In genomic region chr4:53884351-53885245, GRCm38 (mm10) we compare ENCODE assay signal across 10 mouse cellular contexts. TPM values are rescaled to one million over a fixed set of nuclear protein-coding genes. Genes with fewer than 3 reads are reported as not detected.
DNase-seq lines count a peak whose midpoint lies in the region; ATAC-seq and TF ChIP-seq lines count a peak whose summit lies in the region.
"Had no signal": no experiment of that assay in that cellular context is flagged by ENCODE, and none has a peak within 500 bp of the region (broad histone marks: within the 10 kb centered on the region; RNA-seq: fewer than 3 reads in every experiment).

No protein-coding gene starts in this region.

- no peaks in the 10 kb centered on the region for H3K4me1 ChIP-seq in liver, postnatal 0 days (ENCODE audit: insufficient read depth)
- peaks cover 5% of the 10 kb centered on the region; the same call in 1 of the 2 replicates for H3K4me1 ChIP-seq in hindbrain, embryonic 16.5 days (ENCODE audit: control insufficient read depth, insufficient read depth, low read depth, low read length)
- H3K4me1 ChIP-seq in lung, adult 2 months (ENCODE audit: control insufficient read depth, insufficient read depth, low read length) = no peaks in the 10 kb centered on the region; the same call in 1 of the 2 replicates
- H3K4me1 ChIP-seq: liver, embryonic 15.5 days had no signal

- no peak for DNase-seq in liver, postnatal 0 days
- DNase-seq in liver (no peak), NIH3T3 (ENCODE audit: low read depth) (peak; percentile 77)
- peak; percentile 79 for DNase-seq in embryo, embryonic 10.5 days (ENCODE audit: low spot score)
- DNase-seq in lung, adult 2 months = no peak
- peak; percentile 24 for DNase-seq in retina, postnatal 7 days (ENCODE audit: low read depth, low spot score)
- no peak for DNase-seq in gastrocnemius, postnatal 36 days

- peak; percentile 74 for TF ChIP-seq CTCF in liver, postnatal 0 days (IDR thresholded peaks at IDR 0.05; ENCODE audit: low read depth)
- TF ChIP-seq CTCF in lung, adult 2 months (IDR thresholded peaks at IDR 0.05; ENCODE audit: insufficient read depth, low read length) = peak; percentile 5; the same call in 1 of the 2 replicates

- no peak for TF ChIP-seq EP300 in liver, postnatal 0 days (IDR thresholded peaks at IDR 0.05; ENCODE audit: low read depth)

- 64% methylated on average over 14 of the region's 14 CpGs for WGBS in liver, postnatal 0 days (ENCODE audit: insufficient replicate concordance)
- WGBS in hindbrain, embryonic 16.5 days = 60% methylated on average over 14 of the region's 14 CpGs
- 57% methylated on average over 14 of the region's 14 CpGs for WGBS in lung, adult 2 months

- H3K9me3 ChIP-seq in liver, postnatal 0 days (ENCODE audit: low read length) = no peaks in the 10 kb centered on the region
- H3K9me3 ChIP-seq in hindbrain, embryonic 16.5 days (ENCODE audit: control insufficient read depth, low read length) = no peaks in the 10 kb centered on the region
- H3K9me3 ChIP-seq: embryonic facial prominence, embryonic 15.5 days; liver, embryonic 15.5 days had no signal

- TF ChIP-seq POLR2A in lung, adult 2 months (IDR thresholded peaks at IDR 0.05; ENCODE audit: borderline replicate concordance, extremely low read depth, low read depth, low read length) = no peak

- H3K4me2 ChIP-seq in liver, postnatal 0 days (ENCODE audit: low read depth, low read length) = no peak overlapping the region
- H3K4me2 ChIP-seq in hindbrain, embryonic 16.5 days (ENCODE audit: low read length) = peak overlapping the region; percentile 33
- H3K4me2 ChIP-seq: embryonic facial prominence, embryonic 15.5 days; liver, embryonic 15.5 days had no signal

- H3K9ac ChIP-seq in liver, postnatal 0 days (replicated peaks) = no peak overlapping the region
- no peak overlapping the region for H3K9ac ChIP-seq in hindbrain, embryonic 16.5 days (ENCODE audit: low read depth, low read length)
- H3K9ac ChIP-seq: embryonic facial prominence, embryonic 15.5 days; liver, embryonic 15.5 days had no signal

- ATAC-seq in liver, postnatal 0 days = no peak
- no peak; the same call in 1 of the 2 replicates for ATAC-seq in hindbrain, embryonic 16.5 days

- intact Hi-C loops in gastrocnemius, postnatal 36 days (cut with DNase I) = loop anchor here (1.0 kb wide), 1 partner anchor 34 kb away; no protein-coding TSS in a partner anchor

- H3K36me3 ChIP-seq in liver, postnatal 0 days (replicated peaks; ENCODE audit: insufficient read depth, low read length) = no peaks in the 10 kb centered on the region
- no peaks in the 10 kb centered on the region for H3K36me3 ChIP-seq in hindbrain, embryonic 16.5 days (ENCODE audit: control insufficient read depth, insufficient read depth, low read length)
- H3K36me3 ChIP-seq: embryonic facial prominence, embryonic 15.5 days; liver, embryonic 15.5 days had no signal

- H3K4me3 ChIP-seq in liver, postnatal 0 days (ENCODE audit: low read depth, low read length) = no peak overlapping the region
- no peak overlapping the region for H3K4me3 ChIP-seq in hindbrain, embryonic 16.5 days (ENCODE audit: low read length)
- H3K4me3 ChIP-seq in lung, adult 2 months (replicated peaks; ENCODE audit: extremely low read depth, low read depth, low read length) = no peak overlapping the region
- H3K4me3 ChIP-seq: embryonic facial prominence, embryonic 15.5 days; liver, embryonic 15.5 days had no signal

- no peak overlapping the region for H3K27ac ChIP-seq in liver, postnatal 0 days (ENCODE audit: low read depth)
- H3K27ac ChIP-seq in hindbrain, embryonic 16.5 days (ENCODE audit: low read depth, low read length) = no peak overlapping the region
- H3K27ac ChIP-seq: embryonic facial prominence, embryonic 15.5 days; liver, embryonic 15.5 days had no signal

- no peaks in the 10 kb centered on the region for H3K27me3 ChIP-seq in liver, postnatal 0 days (ENCODE audit: insufficient read depth, low read length)
- H3K27me3 ChIP-seq in hindbrain, embryonic 16.5 days (replicated peaks; ENCODE audit: control insufficient read depth, insufficient read depth, low read length) = no peaks in the 10 kb centered on the region
- H3K27me3 ChIP-seq: embryonic facial prominence, embryonic 15.5 days; liver, embryonic 15.5 days had no signal

RNA-seq across cellular contexts. Expression of gene Tmem38b, which starts 58.8 kb away (rescaled TPM):
- 15.2 and 17.0 TPM in 2 replicates for polyA plus RNA-seq in liver, postnatal 0 days (2015; fragmentation: Nextera tagmentation; extraction: Ambion mirVana)
- 6.1 and 6.9 TPM in 2 replicates for polyA plus RNA-seq in hindbrain, embryonic 16.5 days (2015; fragmentation: Nextera tagmentation; extraction: Ambion mirVana)
- 8.6 and 9.7 TPM in 2 replicates for polyA plus RNA-seq in lung, adult 2 months (2012; rRNA removed)
- 10 to 100 TPM; 44.3 to 47.5 TPM for total RNA-seq in gastrocnemius, postnatal 36 days (2021)

Comparison
In these comparisons a context has a peak if more than half of its experiments do, and no peak if none do; other contexts are left out.
1. DNase-seq: peak in NIH3T3 (single experiment), embryo, embryonic 10.5 days (single experiment) and retina, postnatal 7 days (single experiment); none in liver, postnatal 0 days (single experiment), liver (single experiment), lung, adult 2 months (single experiment) and gastrocnemius, postnatal 36 days (0 of 2).